Mouse (Mus musculus) megakaryocyte progenitor cell, adult 5-6 weeks (primary cell): ENCODE measurements around the gene Nqo1. TPM values are rescaled to one million over a fixed set of nuclear protein-coding genes. Genes with fewer than 3 reads are reported as not detected.
A peak's percentile ranks its signal among the peaks of the same experiment; 100 is the strongest.

Experiments
- ATAC-seq: replicated peaks from 2 replicates; pipeline ENCODE4 v1.8.0; 2016; ENCODE audit warnings: mild to moderate bottlenecking, moderate TSS enrichment, inconsistent platforms; ENCODE audit not compliant: poor library complexity
- total RNA-seq, 2 experiments: library from RNA; stranded (forward) in 1 of 2; stranded (reverse) in 1 of 2; fragments of 157-497, 149-512 nt in 1 of 2; fragments of 200-1000 nt in 1 of 2; gene quantifications; 2 replicates each; pipeline versions ENCODE4 v1.2.3 to v1.2.4; 2015 to 2017

Gene Nqo1
- total RNA-seq, 2 experiments from 2014 or later, result 2.8 to 5.4 TPM

DNA sequence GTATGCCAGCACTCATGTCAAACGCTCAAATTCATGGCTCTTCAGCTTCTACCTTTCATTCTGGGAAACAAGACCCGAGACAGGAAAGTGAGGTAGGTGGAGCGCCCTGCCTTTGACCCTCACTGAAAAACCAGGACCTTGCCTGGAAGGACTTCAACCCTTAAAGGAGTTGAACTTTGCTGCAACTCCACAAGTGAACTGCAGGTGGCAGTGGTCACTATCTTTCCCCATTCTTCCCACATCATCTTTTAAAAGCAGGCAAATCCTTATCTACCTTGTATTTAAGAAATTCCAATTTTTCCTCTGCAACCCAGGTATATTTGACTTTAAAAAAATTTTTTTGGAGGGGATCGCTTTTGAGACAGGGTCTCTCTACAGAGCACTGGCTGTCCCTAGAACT is 8.4 kb upstream of the Nqo1 start:
- peak; percentile 80 for ATAC-seq

GRCm38 (mm10) chr8:107405935-107406334 is 2.9 kb upstream of the Nqo1 start:
- no peak for ATAC-seq

GRCm38 (mm10) chr8:107404057-107404456 is 1.1 kb upstream of the Nqo1 start:
- ATAC-seq, result no peak

- no peak for ATAC-seq
Measured at GRCm38 (mm10) chr8:107401866-107402265, 1.1 kb downstream of the Nqo1 start.

DNA sequence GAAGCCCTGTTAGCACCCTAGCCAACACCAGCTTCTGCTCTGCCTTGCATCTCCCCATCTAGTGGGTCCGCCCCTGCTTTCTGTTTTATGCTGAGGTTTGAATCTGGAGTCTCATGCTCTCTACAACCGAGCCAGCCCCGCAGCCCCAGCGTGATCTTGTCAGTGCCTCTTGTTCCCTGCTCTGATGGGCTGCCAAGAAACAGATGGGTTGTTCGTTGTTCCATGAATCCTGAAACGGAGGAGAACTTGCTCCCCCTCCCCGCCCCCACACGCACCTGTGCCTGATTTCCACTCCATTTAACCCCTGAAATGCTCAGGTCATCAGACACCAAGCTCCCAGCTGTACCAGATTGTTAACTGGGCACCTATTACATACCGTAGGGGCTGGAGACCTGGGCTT is 3.5 kb downstream of the Nqo1 start:
- ATAC-seq, result no peak

- no peak for ATAC-seq
Measured at GRCm38 (mm10) chr8:107397665-107398064, 5.3 kb downstream of the Nqo1 start.

- ATAC-seq, result no peak
Measured at GRCm38 (mm10) chr8:107396106-107396670, 6.8 kb downstream of the Nqo1 start.

DNA sequence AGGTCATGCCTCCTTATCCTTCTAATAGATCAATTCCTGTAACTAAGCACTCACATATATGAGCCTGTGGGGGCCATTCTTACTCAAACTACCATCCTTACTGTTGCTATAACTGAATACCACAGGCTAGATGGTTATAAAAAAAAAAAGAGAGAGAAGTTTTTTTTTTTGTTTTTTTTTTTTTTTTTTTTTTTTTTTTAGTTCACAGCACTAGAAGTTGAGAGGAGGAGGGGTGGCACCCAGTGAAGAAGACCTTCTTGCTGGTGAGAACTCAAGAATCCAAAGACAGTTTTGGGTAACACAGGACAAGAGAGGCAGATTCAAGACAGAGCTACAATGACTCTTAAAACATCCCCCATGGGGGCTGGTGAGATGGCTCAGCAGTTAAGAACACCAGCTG is 7.6 kb downstream of the Nqo1 start:
- no peak for ATAC-seq

DNA sequence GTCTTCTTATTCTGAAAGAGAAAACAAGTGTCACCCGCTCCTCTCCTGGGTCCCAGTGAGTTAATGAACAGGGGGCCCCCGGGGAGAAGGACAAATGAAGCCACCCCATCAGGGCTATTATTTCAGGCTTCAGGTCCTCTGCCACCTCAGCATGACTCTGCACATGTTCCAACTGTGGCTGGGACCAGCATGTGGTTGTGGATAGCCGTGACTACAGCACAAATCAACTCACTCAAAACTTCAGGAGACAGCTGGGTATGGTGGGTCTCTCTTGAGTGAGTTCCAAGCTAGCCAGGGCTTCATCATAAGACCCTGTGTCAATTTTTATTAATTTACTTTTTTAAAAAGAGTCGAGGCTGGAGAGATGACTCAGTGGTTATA is 11.9 kb downstream of the Nqo1 start:
- ATAC-seq, result 0 out of 2 replicates have a peak, but pooled peaks have one; percentile 20

DNA sequence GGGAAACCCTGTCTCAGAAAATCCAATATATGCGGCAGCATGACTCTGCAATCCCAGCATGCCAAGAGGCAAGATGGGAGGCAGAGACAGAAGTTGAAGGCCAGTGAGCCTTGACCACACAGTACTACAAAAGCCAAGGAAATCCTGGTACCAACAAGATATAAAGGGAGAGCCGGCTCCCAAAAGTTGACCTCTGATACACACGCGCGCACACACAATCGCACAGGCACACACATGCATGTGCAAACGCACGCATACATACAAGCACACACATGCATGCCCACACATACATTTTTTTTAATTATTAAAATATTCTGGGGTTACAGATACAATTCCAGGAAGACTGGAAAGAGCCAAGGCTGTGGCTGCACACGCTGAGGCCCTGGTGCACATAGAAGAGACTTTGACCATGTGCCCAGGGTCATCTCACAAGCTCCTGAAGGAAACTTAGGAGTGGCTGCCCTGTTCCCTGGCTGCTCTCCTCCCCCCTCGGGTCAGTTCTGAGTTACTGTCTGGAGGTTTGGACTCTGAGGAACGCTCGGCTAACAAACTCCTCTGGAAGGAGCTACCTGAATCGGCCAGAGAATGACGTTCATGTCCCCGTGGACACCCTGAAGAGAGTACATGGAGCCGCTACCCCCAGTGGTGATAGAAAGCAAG is 12.4 kb downstream of the Nqo1 start:
- no peak for ATAC-seq

GRCm38 (mm10) chr8:107389557-107389956 is 13.4 kb downstream of the Nqo1 start:
- ATAC-seq, result no peak

- ATAC-seq, result peak; percentile 53; the same call in 1 of the 2 replicates
Measured at GRCm38 (mm10) chr8:107387861-107388260, 15.1 kb downstream of the Nqo1 start.

DNA sequence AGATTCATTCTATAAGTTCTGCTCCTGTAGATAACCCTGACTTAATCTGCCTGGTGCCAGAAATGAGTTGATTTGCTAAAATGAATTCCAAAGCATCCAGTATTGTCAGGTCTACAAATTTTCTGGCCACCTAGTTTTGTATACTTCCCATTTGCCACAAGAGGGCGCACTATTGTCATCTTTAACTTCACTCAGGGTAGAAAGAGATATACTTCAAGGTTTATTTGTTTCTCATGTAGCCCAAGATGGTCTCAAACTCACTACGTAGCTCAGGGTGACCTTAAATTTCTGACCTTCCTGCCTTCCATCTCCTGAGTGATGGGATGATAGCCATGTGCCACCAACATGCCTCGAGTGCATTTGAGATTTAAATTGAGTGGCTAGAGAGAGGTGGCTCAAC is 16.4 kb downstream of the Nqo1 start:
- peak; percentile 67 for ATAC-seq

DNA sequence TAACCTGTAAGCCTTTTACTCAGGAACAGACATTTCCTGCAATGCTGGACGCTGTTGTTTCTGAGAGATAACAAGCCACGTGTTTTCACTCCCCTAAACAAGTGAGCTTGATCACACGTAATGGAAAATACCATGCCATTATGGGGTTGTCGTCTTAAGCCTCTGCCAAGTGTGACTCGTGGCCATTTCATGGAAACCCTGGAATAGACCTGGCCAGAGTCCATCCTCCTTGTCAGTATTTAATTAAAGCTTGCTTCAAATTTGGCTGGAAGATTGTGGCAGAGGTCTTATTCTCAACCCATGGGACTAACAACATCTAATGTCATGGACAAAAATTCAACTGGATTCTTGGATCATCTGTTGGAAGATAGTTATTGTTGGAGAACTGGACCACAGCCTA is 16.8 kb downstream of the Nqo1 start:
- peak; percentile 84 for ATAC-seq

- ATAC-seq, result no peak
Measured at GRCm38 (mm10) chr8:107385063-107385462, 17.9 kb downstream of the Nqo1 start.

DNA sequence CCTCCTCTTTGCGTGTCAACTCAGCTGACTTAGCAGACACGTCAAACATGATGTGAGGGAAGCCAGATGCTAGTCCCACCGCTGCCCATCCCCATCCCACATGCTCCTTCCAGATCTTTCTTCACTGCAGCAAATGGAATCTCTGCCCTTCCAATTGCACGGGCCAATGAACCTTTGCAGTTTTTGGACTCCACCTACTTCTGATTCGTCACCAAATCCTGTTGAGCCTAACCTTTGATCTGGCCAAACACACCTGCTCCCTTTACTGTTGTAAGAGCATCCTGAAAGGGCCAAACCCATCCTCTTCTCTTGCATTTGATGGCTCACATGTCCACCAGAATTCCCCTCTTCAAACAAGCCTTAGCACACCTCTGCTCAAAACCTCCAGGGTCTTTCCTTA is 18.4 kb downstream of the Nqo1 start:
- ATAC-seq, result no peak

- no peak for ATAC-seq
Measured at GRCm38 (mm10) chr8:107382898-107383297, 20.1 kb downstream of the Nqo1 start.

DNA sequence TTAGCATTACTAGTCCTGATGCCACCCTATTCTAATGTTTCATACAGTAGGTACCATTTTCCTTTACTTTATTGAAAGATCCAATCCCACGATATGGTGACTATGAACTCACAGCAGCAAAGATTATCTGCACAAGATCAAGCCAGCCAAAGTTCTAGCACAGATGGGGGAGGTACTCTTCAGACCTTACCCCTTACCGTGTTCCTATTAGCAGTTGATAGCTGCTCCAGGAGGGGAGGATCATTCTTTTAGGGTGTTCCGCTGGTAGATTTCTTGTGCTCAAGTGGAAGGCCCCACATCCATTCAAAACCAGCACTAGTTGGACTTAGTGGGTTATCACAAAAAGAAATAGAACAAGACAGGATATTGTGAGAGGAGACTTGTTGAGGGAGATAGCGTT is 21.3 kb downstream of the Nqo1 start:
- ATAC-seq, result no peak

- ATAC-seq, result no peak
Measured at GRCm38 (mm10) chr8:107380734-107381133, 22.3 kb downstream of the Nqo1 start.

DNA sequence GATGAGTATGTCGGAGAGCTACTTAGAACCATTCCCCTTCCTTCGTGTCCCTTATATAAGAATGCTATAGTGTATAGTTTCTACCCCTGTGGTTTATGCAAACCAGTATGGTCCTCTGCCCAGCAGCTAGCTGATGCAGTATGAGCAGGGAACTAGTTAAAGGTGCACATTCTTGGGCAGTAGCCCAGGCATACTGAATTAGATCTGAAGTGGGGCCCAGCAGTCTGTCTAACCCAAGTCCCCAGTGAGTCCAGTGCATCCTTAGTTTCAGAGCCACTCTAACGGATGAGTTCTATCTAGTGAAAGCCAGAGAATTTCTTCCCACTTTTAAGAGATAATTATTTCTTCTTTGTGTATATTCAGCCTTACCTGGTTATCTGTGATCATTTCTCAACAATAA is 25.7 kb downstream of the Nqo1 start:
- ATAC-seq, result no peak

DNA sequence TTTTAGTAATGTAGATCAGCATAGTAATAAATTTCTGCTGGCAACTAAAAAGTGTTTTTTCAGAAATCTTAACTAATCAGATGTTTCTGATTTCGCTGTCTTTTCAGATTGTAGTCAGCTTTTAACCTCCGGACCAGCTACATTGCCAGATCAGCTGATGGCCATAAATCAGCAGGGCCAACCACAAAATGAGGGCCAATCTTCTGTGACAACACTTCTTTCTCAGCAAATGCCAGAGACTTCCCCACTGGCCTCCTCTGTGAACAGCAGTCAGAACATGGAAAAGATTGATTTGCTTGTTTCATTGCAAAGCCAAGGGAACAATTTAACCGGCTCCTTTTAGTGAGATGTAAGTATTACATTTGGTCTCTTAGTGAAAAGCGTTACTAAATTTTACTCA is 32.7 kb downstream of the Nqo1 start:
- no peak for ATAC-seq
